Mouse (Mus musculus): ENCODE data around the gene Cacnb4. TPM values are rescaled to one million over a fixed set of nuclear protein-coding genes. Genes with fewer than 3 reads are reported as not detected.
A peak's percentile ranks its signal among the peaks of the same experiment; 100 is the strongest.

The Cacnb4 gene
- polyA plus RNA-seq, 1 experiment, result 0.45 TPM

- Histone ChIP-seq H3K4me3 (replicated peaks; ENCODE audit: control insufficient read depth, low read depth, low read length) (no peak overlapping the region), H3K4me1 (ENCODE audit: control insufficient read depth, insufficient read depth, low read length) (peaks cover 2% of the 10 kb centered on the region)
- TF ChIP-seq POLR2A (IDR thresholded peaks at IDR 0.05; ENCODE audit: borderline replicate concordance, control insufficient read depth, low read depth, low read length), result no peak
- no peak for TF ChIP-seq CTCF (IDR thresholded peaks at IDR 0.05; ENCODE audit: control insufficient read depth, insufficient read depth, low read length)
These were observed 79.1 kb downstream of the Cacnb4 start for GRCm38 (mm10) chr2:52597511-52597910.

GRCm38 (mm10) chr2:52593814-52594213, 82.8 kb downstream of the Cacnb4 start:
- no peak overlapping the region for H3K4me3 ChIP-seq (replicated peaks; ENCODE audit: control insufficient read depth, low read depth, low read length)
- no peak overlapping the region for H3K27ac ChIP-seq (ENCODE audit: control insufficient read depth, insufficient read depth, low read depth, low read length, poor library complexity)
- peaks cover 2% of the 10 kb centered on the region for H3K4me1 ChIP-seq (ENCODE audit: control insufficient read depth, insufficient read depth, low read length)
- WGBS, result 59% methylated on average over 8 of the region's 8 CpGs
- TF ChIP-seq POLR2A (IDR thresholded peaks at IDR 0.05; ENCODE audit: borderline replicate concordance, control insufficient read depth, low read depth, low read length), result no peak
- no peak for TF ChIP-seq CTCF (IDR thresholded peaks at IDR 0.05; ENCODE audit: control insufficient read depth, insufficient read depth, low read length)

More at GRCm38 (mm10) chr2:52597511-52597910, 79.1 kb downstream of the Cacnb4 start:
- H3K27ac ChIP-seq (ENCODE audit: control insufficient read depth, insufficient read depth, low read depth, low read length, poor library complexity), result no peak overlapping the region

GRCm38 (mm10) chr2:52593260-52593659, 83.4 kb downstream of the Cacnb4 start:
- 78% methylated on average over 5 of the region's 5 CpGs for WGBS
- Histone ChIP-seq H3K4me3 (replicated peaks; ENCODE audit: control insufficient read depth, low read depth, low read length) (no peak overlapping the region), H3K27ac (ENCODE audit: control insufficient read depth, insufficient read depth, low read depth, low read length, poor library complexity) (no peak overlapping the region), H3K4me1 (ENCODE audit: control insufficient read depth, insufficient read depth, low read length) (peaks cover 2% of the 10 kb centered on the region)
- no peak for TF ChIP-seq CTCF (IDR thresholded peaks at IDR 0.05; ENCODE audit: control insufficient read depth, insufficient read depth, low read length)
- TF ChIP-seq POLR2A (IDR thresholded peaks at IDR 0.05; ENCODE audit: borderline replicate concordance, control insufficient read depth, low read depth, low read length), result no peak

GRCm38 (mm10) chr2:52590970-52591347, 85.7 kb downstream of the Cacnb4 start:
- Histone ChIP-seq H3K4me3 (replicated peaks; ENCODE audit: control insufficient read depth, low read depth, low read length) (no peak overlapping the region), H3K4me1 (ENCODE audit: control insufficient read depth, insufficient read depth, low read length) (no peaks in the 10 kb centered on the region), H3K27ac (ENCODE audit: control insufficient read depth, insufficient read depth, low read depth, low read length, poor library complexity) (no peak overlapping the region)
- 3% methylated on average over 5 of the region's 5 CpGs for WGBS
- TF ChIP-seq CTCF (IDR thresholded peaks at IDR 0.05; ENCODE audit: control insufficient read depth, insufficient read depth, low read length) (peak; percentile 15; the same call in 1 of the 2 replicates), POLR2A (IDR thresholded peaks at IDR 0.05; ENCODE audit: borderline replicate concordance, control insufficient read depth, low read depth, low read length) (no peak)

- 73% methylated on average over 7 of the region's 7 CpGs for WGBS
- Histone ChIP-seq H3K4me3 (replicated peaks; ENCODE audit: control insufficient read depth, low read depth, low read length) (no peak overlapping the region), H3K27ac (ENCODE audit: control insufficient read depth, insufficient read depth, low read depth, low read length, poor library complexity) (no peak overlapping the region), H3K4me1 (ENCODE audit: control insufficient read depth, insufficient read depth, low read length) (no peaks in the 10 kb centered on the region)
- no peak for TF ChIP-seq CTCF (IDR thresholded peaks at IDR 0.05; ENCODE audit: control insufficient read depth, insufficient read depth, low read length)
- no peak for TF ChIP-seq POLR2A (IDR thresholded peaks at IDR 0.05; ENCODE audit: borderline replicate concordance, control insufficient read depth, low read depth, low read length)
These were observed 86.2 kb downstream of the Cacnb4 start for GRCm38 (mm10) chr2:52590340-52590969.

- 77% methylated on average over 4 of the region's 4 CpGs for WGBS
- Histone ChIP-seq H3K4me1 (ENCODE audit: control insufficient read depth, insufficient read depth, low read length) (no peaks in the 10 kb centered on the region), H3K4me3 (replicated peaks; ENCODE audit: control insufficient read depth, low read depth, low read length) (no peak overlapping the region), H3K27ac (ENCODE audit: control insufficient read depth, insufficient read depth, low read depth, low read length, poor library complexity) (no peak overlapping the region)
- TF ChIP-seq CTCF (IDR thresholded peaks at IDR 0.05; ENCODE audit: control insufficient read depth, insufficient read depth, low read length), result no peak
- no peak for TF ChIP-seq POLR2A (IDR thresholded peaks at IDR 0.05; ENCODE audit: borderline replicate concordance, control insufficient read depth, low read depth, low read length)
These were observed 87.1 kb downstream of the Cacnb4 start for GRCm38 (mm10) chr2:52589514-52589913.

- Histone ChIP-seq H3K4me1 (ENCODE audit: control insufficient read depth, insufficient read depth, low read length) (no peaks in the 10 kb centered on the region), H3K27ac (ENCODE audit: control insufficient read depth, insufficient read depth, low read depth, low read length, poor library complexity) (no peak overlapping the region), H3K4me3 (replicated peaks; ENCODE audit: control insufficient read depth, low read depth, low read length) (no peak overlapping the region)
- TF ChIP-seq CTCF (IDR thresholded peaks at IDR 0.05; ENCODE audit: control insufficient read depth, insufficient read depth, low read length), result no peak
- TF ChIP-seq POLR2A (IDR thresholded peaks at IDR 0.05; ENCODE audit: borderline replicate concordance, control insufficient read depth, low read depth, low read length), result no peak
- WGBS, result 77% methylated on average over 4 of the region's 4 CpGs
These were observed 91.2 kb downstream of the Cacnb4 start for GRCm38 (mm10) chr2:52585384-52585783.

GRCm38 (mm10) chr2:52581132-52581781, 95.4 kb downstream of the Cacnb4 start:
- 81% methylated on average over 11 of the region's 11 CpGs for WGBS
- TF ChIP-seq CTCF (IDR thresholded peaks at IDR 0.05; ENCODE audit: control insufficient read depth, insufficient read depth, low read length) (no peak), POLR2A (IDR thresholded peaks at IDR 0.05; ENCODE audit: borderline replicate concordance, control insufficient read depth, low read depth, low read length) (no peak)
- Histone ChIP-seq H3K4me1 (ENCODE audit: control insufficient read depth, insufficient read depth, low read length) (no peaks in the 10 kb centered on the region), H3K4me3 (replicated peaks; ENCODE audit: control insufficient read depth, low read depth, low read length) (no peak overlapping the region), H3K27ac (ENCODE audit: control insufficient read depth, insufficient read depth, low read depth, low read length, poor library complexity) (no peak overlapping the region)
